Mouse (Mus musculus): Measurements from ENCODE around the gene Trappc12.

GRCm38 (mm10) chr12:28699656-28700055, 50.6 kb downstream of the Trappc12 start:
- peak; percentile 94 for TF ChIP-seq CTCF (IDR thresholded peaks at IDR 0.05; ENCODE audit: low read depth)
- no peak for TF ChIP-seq EP300 (IDR thresholded peaks at IDR 0.05; ENCODE audit: low read depth)

All from liver, postnatal 0 days (tissue).